Mouse (Mus musculus) lung, embryonic 16.5 days (tissue): ENCODE measurements at regions not wholly inside any gene's neighbourhood (a gene's known extent, or its start where the extent isn't known, plus 50 kb on each side); places are given as distances from the start of the nearest gene placed in this dataset.
A peak's percentile ranks its signal among the peaks of the same experiment; 100 is the strongest.

Experiments
- ATAC-seq: fragments of 200-750 bp; cut with Nextera tagmentation; 2 replicates; pipeline ENCODE4 v1.8.0; 2017; ENCODE audit warnings: low read depth, mild to moderate bottlenecking, moderate library complexity
- H3K27ac ChIP-seq: fragments of 300-500 bp; sonication (generic); 2 replicates; pipeline ENCODE4 v1.5.1; 2014; ENCODE audit warnings: mild to moderate bottlenecking, control low read depth, low read length
- H3K27me3 ChIP-seq: fragments of 300-500 bp; sonication (generic); 2 replicates; pipeline ENCODE4 v1.6.1; 2014; ENCODE audit warnings: low read depth, low read length, mixed read lengths; ENCODE audit not compliant: control insufficient read depth, insufficient read depth
- H3K36me3 ChIP-seq: fragments of 300-500 bp; sonication (generic); 2 replicates; pipeline ENCODE4 v1.6.1; 2014; ENCODE audit warnings: low read length; ENCODE audit not compliant: control insufficient read depth, insufficient read depth
- H3K4me1 ChIP-seq: fragments of 300-500 bp; sonication (generic); replicated peaks from 2 replicates; pipeline ENCODE4 v1.6.1; 2014; ENCODE audit warnings: low read length, mixed read lengths; ENCODE audit not compliant: control insufficient read depth, insufficient read depth
- H3K4me2 ChIP-seq: fragments of 300-500 bp; sonication (generic); 2 replicates; pipeline ENCODE4 v1.6.1; 2014; ENCODE audit warnings: low read depth, low read length, control low read depth
- H3K4me3 ChIP-seq: fragments of 300-500 bp; sonication (generic); 2 replicates; pipeline ENCODE4 v1.5.1; 2014; ENCODE audit warnings: mild to moderate bottlenecking, low read length, control low read depth
- H3K9ac ChIP-seq: fragments of 300-500 bp; sonication (generic); 2 replicates; pipeline ENCODE4 v1.6.1; 2014; ENCODE audit warnings: low read length, control low read depth
- H3K9me3 ChIP-seq: fragments of 300-500 bp; sonication (generic); 2 replicates; pipeline ENCODE4 v1.6.1; 2016; ENCODE audit warnings: low read length; ENCODE audit not compliant: control insufficient read depth
- WGBS: fragments of 180-500 bp; shearing (Covaris S2); extraction: QIAGEN DNeasy Blood & Tissue Kit; methylation state at CpG from one replicate; pipeline ENCODE4 v1.1.7; 2014; 5-methylcytosine and 5-hydroxymethylcytosine counted together

- no peak for ATAC-seq
- Histone ChIP-seq H3K9ac (no peak overlapping the region), H3K4me3 (no peak overlapping the region), H3K9me3 (no peaks in the 10 kb centered on the region), H3K27ac (no peak overlapping the region), H3K36me3 (no peaks in the 10 kb centered on the region), H3K4me1 (no peaks in the 10 kb centered on the region), H3K4me2 (no peak overlapping the region), H3K27me3 (no peaks in the 10 kb centered on the region)
- 73% methylated on average over 5 of the region's 5 CpGs for WGBS
Observed at GRCm38 (mm10) chr1:152165490-152165905, 75.6 kb upstream of the 1700025G04Rik start.

- no peak overlapping the region for H3K9ac ChIP-seq
- H3K4me1 ChIP-seq = no peaks in the 10 kb centered on the region
- H3K4me3 ChIP-seq = no peak overlapping the region
- H3K27ac ChIP-seq = no peak overlapping the region
- no peak overlapping the region for H3K4me2 ChIP-seq
- H3K27me3 ChIP-seq = no peaks in the 10 kb centered on the region
- H3K9me3 ChIP-seq = no peaks in the 10 kb centered on the region
- ATAC-seq = no peak
- 50% methylated on average over 12 of the region's 12 CpGs for WGBS
- H3K36me3 ChIP-seq = no peaks in the 10 kb centered on the region
Observed at GRCm38 (mm10) chr1:152164843-152165489, 75.0 kb upstream of the 1700025G04Rik start.

DNA sequence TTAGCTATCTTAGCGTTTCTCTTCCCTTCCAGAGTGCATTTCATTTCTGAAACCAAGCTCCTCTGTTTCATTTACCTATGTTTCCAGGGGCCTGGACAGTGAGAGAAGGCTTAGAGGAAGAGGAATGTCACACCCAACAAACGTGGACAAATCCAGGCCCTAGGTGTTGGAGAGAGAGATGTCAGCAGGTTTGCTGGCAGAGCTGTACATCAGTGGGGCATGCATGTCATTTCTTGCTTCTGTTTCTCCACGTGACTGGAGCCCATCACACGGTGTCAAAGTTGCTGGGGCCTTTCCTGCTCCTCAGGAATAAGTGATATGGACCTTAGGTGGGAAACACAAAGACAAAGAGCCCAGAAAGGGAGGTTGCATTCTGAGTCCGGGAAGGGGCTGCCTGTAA lies 74.3 kb upstream of the 1700025G04Rik start:
- ATAC-seq = no peak

GRCm38 (mm10) chr1:152152474-152152873 lies 62.5 kb upstream of the 1700025G04Rik start:
- 46% methylated on average over 5 of the region's 5 CpGs for WGBS
- Histone ChIP-seq H3K36me3 (no peaks in the 10 kb centered on the region), H3K27ac (no peak overlapping the region)

More for the DNA sequence above, 74.3 kb upstream of the 1700025G04Rik start:
- no peaks in the 10 kb centered on the region for H3K36me3 ChIP-seq
- H3K27ac ChIP-seq = no peak overlapping the region
- no peak overlapping the region for H3K4me3 ChIP-seq
- H3K4me2 ChIP-seq = no peak overlapping the region
- no peaks in the 10 kb centered on the region for H3K27me3 ChIP-seq
- no peak overlapping the region for H3K9ac ChIP-seq
- 63% methylated on average over 5 of the region's 5 CpGs for WGBS
- no peaks in the 10 kb centered on the region for H3K4me1 ChIP-seq
- H3K9me3 ChIP-seq = no peaks in the 10 kb centered on the region

DNA sequence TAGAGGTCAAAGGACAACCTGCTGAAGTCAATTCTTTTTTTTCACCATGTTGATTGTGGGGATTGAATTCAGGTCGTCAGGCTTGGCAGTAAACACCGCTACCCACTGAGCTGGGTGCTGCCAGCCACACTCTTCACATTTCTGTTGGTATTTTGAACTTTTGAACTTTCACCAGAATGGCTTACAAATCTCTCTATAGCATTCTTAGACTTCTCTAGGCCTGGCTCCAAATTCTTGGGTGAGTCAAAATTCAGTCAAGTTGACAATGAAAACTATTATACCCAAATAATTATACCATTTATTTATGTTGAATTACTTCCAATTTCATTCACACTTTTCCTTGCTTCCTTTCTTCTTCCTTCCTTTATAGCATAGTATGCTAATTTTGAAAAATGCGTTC lies 58.8 kb upstream of the 1700025G04Rik start:
- H3K27ac ChIP-seq = no peak overlapping the region
- no peaks in the 10 kb centered on the region for H3K27me3 ChIP-seq
- H3K4me3 ChIP-seq = no peak overlapping the region
- peaks cover 4% of the 10 kb centered on the region; the same call in 1 of the 2 replicates for H3K4me1 ChIP-seq
- H3K36me3 ChIP-seq = no peaks in the 10 kb centered on the region
- no peaks in the 10 kb centered on the region for H3K9me3 ChIP-seq
- H3K9ac ChIP-seq = no peak overlapping the region
- 62% methylated on average over 3 of the region's 3 CpGs for WGBS
- no peak overlapping the region for H3K4me2 ChIP-seq
- no peak for ATAC-seq

More at GRCm38 (mm10) chr1:152152474-152152873, 62.5 kb upstream of the 1700025G04Rik start:
- Histone ChIP-seq H3K4me1 (peaks cover 4% of the 10 kb centered on the region; the same call in 1 of the 2 replicates), H3K4me3 (no peak overlapping the region), H3K27me3 (no peaks in the 10 kb centered on the region), H3K9me3 (no peaks in the 10 kb centered on the region), H3K4me2 (no peak overlapping the region), H3K9ac (no peak overlapping the region)
- peak; percentile 64; the same call in 1 of the 2 replicates for ATAC-seq

DNA sequence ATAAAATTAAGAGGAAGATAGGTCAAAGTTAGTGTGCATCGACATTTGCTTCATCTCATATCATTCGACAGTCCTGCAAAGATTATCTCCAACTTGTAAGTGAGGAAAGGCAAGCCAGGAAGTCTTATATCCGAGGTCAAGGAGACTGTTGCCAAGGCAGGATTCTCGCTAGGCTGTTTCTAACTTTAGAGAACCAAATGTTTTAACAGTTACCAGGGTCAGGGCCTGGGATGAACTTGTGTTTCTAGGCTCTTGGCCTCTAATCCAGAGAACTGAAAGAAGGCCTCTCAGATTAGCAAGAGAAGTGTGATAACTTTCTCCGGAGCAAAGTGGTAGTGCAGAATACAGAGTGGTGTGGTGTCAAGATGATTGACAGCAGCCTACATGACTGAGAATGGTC lies 50.2 kb upstream of the 1700025G04Rik start:
- Histone ChIP-seq H3K4me1 (no peaks in the 10 kb centered on the region), H3K27me3 (no peaks in the 10 kb centered on the region), H3K4me2 (no peak overlapping the region), H3K36me3 (no peaks in the 10 kb centered on the region), H3K27ac (no peak overlapping the region), H3K4me3 (no peak overlapping the region), H3K9ac (no peak overlapping the region), H3K9me3 (peaks cover 2% of the 10 kb centered on the region; the same call in 1 of the 2 replicates)
- ATAC-seq = no peak
- 51% methylated on average over 5 of the region's 5 CpGs for WGBS
